Mouse (Mus musculus) small intestine, adult 2 months (tissue): ENCODE measurements around the gene Lims1.

ENCODE experiments used
- CTCF ChIP-seq: fragments of 200-500 bp; IDR thresholded peaks from 2 replicates; pipeline ENCODE4 v1.5.1; 2012; ENCODE audit warnings: low read depth, mild to moderate bottlenecking, control low read depth, inconsistent platforms, low read length, moderate library complexity, mixed read lengths; ENCODE audit not compliant: insufficient replicate concordance, insufficient read length; ENCODE audit errors: extremely low read depth
- POLR2A ChIP-seq: fragments of 200-500 bp; IDR thresholded peaks from 2 replicates; pipeline ENCODE4 v1.6.1; 2012; ENCODE audit warnings: low read depth, mild to moderate bottlenecking, control low read depth, inconsistent platforms, low read length, moderate library complexity

- TF ChIP-seq CTCF, result peak; percentile 23; the same call in 1 of the 2 replicates
- no peak for TF ChIP-seq POLR2A
These were observed 65.4 kb downstream of the Lims1 start for GRCm38 (mm10) chr10:58388648-58389047.
